Mouse (Mus musculus): ENCODE results near the gene Mif.

Mif gene

GRCm38 (mm10) chr10:75835761-75836531 lies 24.1 kb downstream of the Mif start:
- DNase-seq (ENCODE audit: low spot score) = no peak

- peak; percentile 75 for DNase-seq (ENCODE audit: low spot score)
Measured at GRCm38 (mm10) chr10:75835307-75835706, 24.7 kb downstream of the Mif start.

GRCm38 (mm10) chr10:75834721-75835120 lies 25.3 kb downstream of the Mif start:
- DNase-seq (ENCODE audit: low spot score) = no peak

- peak; percentile 79 for DNase-seq (ENCODE audit: low spot score)
Measured at GRCm38 (mm10) chr10:75834250-75834649, 25.8 kb downstream of the Mif start.

- peak; percentile 44 for DNase-seq (ENCODE audit: low spot score)
Measured at GRCm38 (mm10) chr10:75833456-75834080, 26.5 kb downstream of the Mif start.

GRCm38 (mm10) chr10:75832272-75832895 lies 27.7 kb downstream of the Mif start:
- peak; percentile 75 for DNase-seq (ENCODE audit: low spot score)

- no peak for DNase-seq (ENCODE audit: low spot score)
Measured at GRCm38 (mm10) chr10:75830275-75830670, 29.8 kb downstream of the Mif start.

GRCm38 (mm10) chr10:75829529-75830274 lies 30.3 kb downstream of the Mif start:
- DNase-seq (ENCODE audit: low spot score) = no peak

- peak; percentile 65 for DNase-seq (ENCODE audit: low spot score)
Measured at GRCm38 (mm10) chr10:75828500-75828931, 31.5 kb downstream of the Mif start.

- DNase-seq (ENCODE audit: low spot score) = peak; percentile 53
Measured at GRCm38 (mm10) chr10:75827668-75828360, 32.2 kb downstream of the Mif start.

GRCm38 (mm10) chr10:75824530-75824929 lies 35.5 kb downstream of the Mif start:
- no peak for DNase-seq (ENCODE audit: low spot score)

- DNase-seq (ENCODE audit: low spot score) = no peak
Measured at GRCm38 (mm10) chr10:75823782-75824181, 36.3 kb downstream of the Mif start.

- DNase-seq (ENCODE audit: low spot score) = no peak
Measured at GRCm38 (mm10) chr10:75822443-75822842, 37.6 kb downstream of the Mif start, which contains the start of gene Gstt4. Gstt4 (minus strand) TSS chr10:75822543.

- DNase-seq (ENCODE audit: low spot score) = no peak
Measured at GRCm38 (mm10) chr10:75819882-75820281, 40.2 kb downstream of the Mif start.

- DNase-seq (ENCODE audit: low spot score) = no peak
Measured at GRCm38 (mm10) chr10:75818641-75819040, 41.4 kb downstream of the Mif start.

All from ovary, postnatal 36 days (tissue).